Comparison of ENCODE assay signal across 12 mouse cellular contexts in the genomic region with DNA sequence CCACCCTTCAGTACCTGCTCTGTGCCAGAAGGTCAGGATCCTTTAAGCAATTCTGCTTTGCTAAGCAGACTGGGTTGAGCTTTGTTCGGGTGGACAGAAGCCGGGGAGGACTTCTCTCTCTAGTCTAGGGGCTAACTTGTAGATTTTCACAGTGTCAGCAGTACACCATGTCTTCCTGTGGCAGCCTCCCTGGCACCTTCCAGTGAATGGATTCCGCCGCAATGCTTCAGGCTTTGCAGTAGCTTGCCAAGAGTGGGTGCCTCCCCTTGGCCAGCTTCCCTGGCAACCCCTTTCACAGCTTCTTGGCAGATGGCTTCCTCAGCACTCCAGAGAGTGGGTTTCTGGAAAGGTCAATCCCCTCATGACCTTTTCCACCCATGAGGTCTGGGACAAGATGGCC. TPM values are rescaled to one million over a fixed set of nuclear protein-coding genes. Genes with fewer than 3 reads are reported as not detected.
DNase-seq lines count a peak whose midpoint lies in the region; ATAC-seq lines count a peak whose summit lies in the region.
"Had no signal": no experiment of that assay in that cellular context is flagged by ENCODE, and none has a peak within 500 bp of the region (broad histone marks: within the 10 kb centered on the region; RNA-seq: fewer than 3 reads in every experiment).

No protein-coding gene starts in this region.

- no peak overlapping the region for H3K4me3 ChIP-seq in midbrain, embryonic 14.5 days (replicated peaks; ENCODE audit: low read depth, low read length)
- H3K4me3 ChIP-seq in midbrain, embryonic 13.5 days (replicated peaks): no peak overlapping the region
- H3K4me3 ChIP-seq in hindbrain, embryonic 16.5 days (ENCODE audit: low read length): no peak overlapping the region

- 85% methylated on average over 4 of the region's 4 CpGs for WGBS in midbrain, embryonic 14.5 days
- WGBS in midbrain, embryonic 13.5 days: 81% methylated on average over 4 of the region's 4 CpGs
- 70% methylated on average over 4 of the region's 4 CpGs for WGBS in hindbrain, embryonic 16.5 days

- ATAC-seq in midbrain, embryonic 14.5 days (ENCODE audit: low FRiP score, low TSS enrichment): no peak
- no peak for ATAC-seq in midbrain, embryonic 13.5 days
- ATAC-seq in hindbrain, embryonic 16.5 days: peak; percentile 77
- ATAC-seq in granulocyte monocyte progenitor cell, adult 5-6 weeks (replicated peaks; ENCODE audit: poor library complexity, severe bottlenecking): no peak

- no peaks in the 10 kb centered on the region for H3K9me3 ChIP-seq in midbrain, embryonic 14.5 days (ENCODE audit: control insufficient read depth, low read length)
- no peaks in the 10 kb centered on the region for H3K9me3 ChIP-seq in midbrain, embryonic 13.5 days
- H3K9me3 ChIP-seq in hindbrain, embryonic 16.5 days (ENCODE audit: control insufficient read depth, low read length): no peaks in the 10 kb centered on the region

- H3K4me2 ChIP-seq in midbrain, embryonic 14.5 days (ENCODE audit: low read length): no peak overlapping the region
- no peak overlapping the region for H3K4me2 ChIP-seq in midbrain, embryonic 13.5 days (replicated peaks)
- no peak overlapping the region for H3K4me2 ChIP-seq in hindbrain, embryonic 16.5 days (ENCODE audit: low read length)

- no peaks in the 10 kb centered on the region for H3K27me3 ChIP-seq in midbrain, embryonic 14.5 days (ENCODE audit: control insufficient read depth, insufficient read depth, low read length)
- H3K27me3 ChIP-seq in midbrain, embryonic 13.5 days: no peaks in the 10 kb centered on the region
- H3K27me3 ChIP-seq in hindbrain, embryonic 16.5 days (replicated peaks; ENCODE audit: control insufficient read depth, insufficient read depth, low read length): no peaks in the 10 kb centered on the region

- H3K36me3 ChIP-seq in midbrain, embryonic 14.5 days (ENCODE audit: control insufficient read depth, insufficient read depth, low read length): no peaks in the 10 kb centered on the region
- no peaks in the 10 kb centered on the region for H3K36me3 ChIP-seq in midbrain, embryonic 13.5 days
- H3K36me3 ChIP-seq in hindbrain, embryonic 16.5 days (ENCODE audit: control insufficient read depth, insufficient read depth, low read length): no peaks in the 10 kb centered on the region

- DNase-seq in cerebellum, adult 11-12 months: peak; percentile 41
- DNase-seq in cerebellum, adult 8-10 months: no peak
- DNase-seq in midbrain, embryonic 14.5 days: peak; percentile 54
- peak; percentile 54 for DNase-seq in lung, postnatal 36 days
- DNase-seq in spleen, adult 12 weeks (ENCODE audit: low spot score): no peak

- peaks cover 19% of the 10 kb centered on the region for H3K4me1 ChIP-seq in midbrain, embryonic 14.5 days (ENCODE audit: control insufficient read depth, insufficient read depth, low read length)
- peaks cover 28% of the 10 kb centered on the region for H3K4me1 ChIP-seq in midbrain, embryonic 13.5 days (replicated peaks)
- H3K4me1 ChIP-seq in hindbrain, embryonic 16.5 days (ENCODE audit: control insufficient read depth, insufficient read depth, low read depth, low read length): peaks cover 5% of the 10 kb centered on the region

- no peak overlapping the region for H3K9ac ChIP-seq in midbrain, embryonic 14.5 days (replicated peaks; ENCODE audit: low read length)
- no peak overlapping the region for H3K9ac ChIP-seq in midbrain, embryonic 13.5 days (replicated peaks)
- no peak overlapping the region for H3K9ac ChIP-seq in hindbrain, embryonic 16.5 days (ENCODE audit: low read depth, low read length)

- no peak overlapping the region for H3K27ac ChIP-seq in midbrain, embryonic 14.5 days (replicated peaks; ENCODE audit: low read depth, low read length)
- no peak overlapping the region for H3K27ac ChIP-seq in midbrain, embryonic 13.5 days
- no peak overlapping the region for H3K27ac ChIP-seq in hindbrain, embryonic 16.5 days (ENCODE audit: low read depth, low read length)

RNA-seq across cellular contexts. Expression of a gene that starts 50.5 kb away (rescaled TPM):
- not detected in 2 replicates for polyA plus RNA-seq in midbrain, embryonic 14.5 days (2014; fragmentation: Nextera tagmentation; extraction: Ambion mirVana)
- not detected in 2 replicates for polyA plus RNA-seq in midbrain, embryonic 13.5 days (2015; fragmentation: Nextera tagmentation; extraction: Ambion mirVana)
- polyA plus RNA-seq in hindbrain, embryonic 16.5 days (2015; fragmentation: Nextera tagmentation; extraction: Ambion mirVana): not detected in 2 replicates
- total RNA-seq in granulocyte monocyte progenitor cell, adult 5-6 weeks (2014; fragmentation: Nextera tagmentation): not detected in 2 replicates
- not detected in 2 replicates for total RNA-seq in granulocyte monocyte progenitor cell, adult 5-6 weeks (2017)
- polyA plus RNA-seq: C2C12; heart, embryonic 14.5 days; liver, embryonic 16.5 days; spleen, adult 2 months had no signal

Comparison
In these comparisons a context has a peak if more than half of its experiments do, and no peak if none do; other contexts are left out.
1. DNase-seq: peak in cerebellum, adult 11-12 months (single experiment), midbrain, embryonic 14.5 days (single experiment) and lung, postnatal 36 days (single experiment); none in cerebellum, adult 8-10 months (single experiment) and spleen, adult 12 weeks (single experiment).